Mouse (Mus musculus) E14TG2a.4 (cell line): Measurements from ENCODE around the gene Slc13a3.

ENCODE experiments used
- CTCF ChIP-seq: conservative IDR thresholded peaks from 2 replicates; pipeline ENCODE4 v1.5.1; 2014; ENCODE audit warnings: low read length
- POU5F1 ChIP-seq: IDR thresholded peaks from 2 replicates; pipeline ENCODE4 v1.6.1; 2014; ENCODE audit warnings: low read length, borderline replicate concordance

DNA sequence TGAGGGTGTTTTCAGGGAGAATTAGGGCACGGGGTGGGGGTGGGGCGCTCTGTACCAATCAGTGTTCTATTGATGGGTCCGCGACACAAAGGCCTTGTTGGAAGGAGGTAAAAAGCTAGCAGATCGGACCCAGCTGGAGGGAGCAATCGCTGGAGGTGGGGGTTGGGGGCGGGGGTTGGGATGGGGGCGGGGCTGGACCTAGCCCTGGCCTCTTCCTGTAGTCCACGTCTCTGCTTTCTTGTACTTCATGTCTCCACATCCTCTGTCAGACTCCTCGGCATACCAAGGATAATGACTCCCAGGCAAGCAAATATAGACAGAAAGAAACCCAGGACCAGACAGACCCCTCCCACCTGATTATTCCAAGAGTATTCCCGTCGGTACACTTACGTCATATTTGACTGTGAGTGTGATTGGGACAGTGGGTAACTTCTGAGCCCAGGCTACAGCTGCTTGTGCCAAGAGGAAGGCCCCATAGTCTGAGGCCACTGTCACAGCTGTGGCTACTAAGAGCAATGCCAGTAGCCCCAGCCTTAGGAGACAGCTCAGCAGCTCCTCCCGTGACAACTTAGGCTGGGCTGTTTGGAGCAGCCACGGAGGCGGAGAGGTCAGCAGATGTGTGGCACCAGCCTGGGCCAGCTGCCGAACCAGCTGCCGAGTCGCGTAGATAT, 76.1 kb downstream of the Slc13a3 start:
- TF ChIP-seq CTCF (no peak), POU5F1 (no peak)
